Mouse (Mus musculus) G1E (cell line): Measurements from ENCODE around the gene Zc3h10.

Experiments
- CTCF ChIP-seq: IDR thresholded peaks from 2 replicates; pipeline ENCODE4 v1.5.1; 2012; ENCODE audit warnings: low read depth, low read length, inconsistent platforms, mixed read lengths
- GATA1 ChIP-seq: IDR thresholded peaks from 2 replicates; pipeline ENCODE4 v1.6.1; 2012; ENCODE audit warnings: borderline replicate concordance, low read length, inconsistent platforms, mixed read lengths
- GATA2 ChIP-seq: IDR thresholded peaks from 2 replicates; pipeline ENCODE4 v1.6.1; 2012; ENCODE audit warnings: low read depth, low read length, inconsistent platforms, borderline replicate concordance
- POLR2AphosphoS5 ChIP-seq: IDR thresholded peaks from 2 replicates; pipeline ENCODE4 v1.6.1; 2012; ENCODE audit warnings: low read depth, low read length, inconsistent platforms; ENCODE audit not compliant: insufficient replicate concordance
- TAL1 ChIP-seq: conservative IDR thresholded peaks from 2 replicates; pipeline ENCODE4 v1.6.1; 2012; ENCODE audit warnings: low read depth, low read length, inconsistent platforms, mixed read lengths

DNA sequence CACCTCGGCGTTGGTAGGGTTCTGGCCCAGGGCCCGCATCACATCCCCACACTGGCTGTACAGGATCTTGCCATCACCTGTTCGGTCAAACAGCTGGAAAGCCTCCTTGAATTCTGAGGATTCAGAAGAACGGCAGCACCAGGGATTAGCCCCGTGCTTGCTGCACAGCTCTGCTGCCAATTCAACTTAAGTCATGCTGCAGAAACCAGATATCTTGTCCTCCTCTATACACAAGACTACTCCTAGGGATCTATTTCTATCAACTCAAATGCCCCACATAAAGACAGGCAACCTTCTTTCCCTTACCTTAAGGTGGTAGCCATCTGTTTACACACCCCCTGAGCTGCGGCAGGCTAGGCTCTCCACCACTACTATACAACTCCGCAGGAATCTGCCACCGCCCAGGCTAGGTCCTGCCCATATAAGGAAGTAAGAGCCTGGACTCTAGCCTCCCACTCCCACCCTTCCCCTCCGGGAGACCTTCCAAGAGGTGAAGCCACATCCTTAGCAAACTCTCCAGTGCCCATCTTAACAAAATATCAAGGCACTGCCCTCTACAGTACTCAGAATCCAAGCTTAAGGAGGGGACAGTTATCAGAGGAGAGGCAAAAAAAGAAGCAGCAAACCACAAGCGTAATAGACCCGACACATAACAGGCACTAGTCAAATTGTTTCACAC is 54.8 kb downstream of the Zc3h10 start:
- no peak for TF ChIP-seq CTCF
- no peak for TF ChIP-seq POLR2AphosphoS5
- no peak for TF ChIP-seq TAL1
- TF ChIP-seq GATA1, result no peak
- TF ChIP-seq GATA2, result no peak
